Mouse (Mus musculus) heart, adult 2 months (tissue): ENCODE results near the gene Foxr1. TPM values are rescaled to one million over a fixed set of nuclear protein-coding genes. Genes with fewer than 3 reads are reported as not detected.
"Not testable (repeated sequence)": the region's sequence is repeated elsewhere in the genome, so short reads cannot be mapped to it uniquely, and the experiment has no call there.

ENCODE experiments used
- DNase-seq, 2 experiments: peaks; one replicate each; pipeline ENCODE4 v3.0.0; 2021
- H3K27ac ChIP-seq: fragments of 200-600 bp; 2 replicates; pipeline ENCODE4 v1.8.1; 2022
- H3K27me3 ChIP-seq: fragments of 200-500 bp; 2 replicates; pipeline ENCODE4 v1.6.1; 2012; ENCODE audit warnings: mild to moderate bottlenecking, low read length, inconsistent platforms, mixed read lengths; ENCODE audit not compliant: control insufficient read depth, insufficient read depth
- H3K36me3 ChIP-seq: fragments of 200-500 bp; 2 replicates; pipeline ENCODE4 v1.6.1; 2012; ENCODE audit warnings: low read length, inconsistent platforms; ENCODE audit not compliant: control insufficient read depth, insufficient read depth
- H3K4me1 ChIP-seq: fragments of 200-500 bp; 2 replicates; pipeline ENCODE4 v1.6.1; 2011; ENCODE audit warnings: low read length; ENCODE audit not compliant: control insufficient read depth, insufficient read depth
- H3K4me3 ChIP-seq: fragments of 200-600 bp; 2 replicates; pipeline ENCODE4 v1.8.1; 2022
- H3K79me2 ChIP-seq: fragments of 200-500 bp; replicated peaks from 2 replicates; pipeline ENCODE4 v1.6.1; 2012; ENCODE audit warnings: mild to moderate bottlenecking, inconsistent platforms, low read length, moderate library complexity, mixed read lengths; ENCODE audit not compliant: control insufficient read depth, insufficient read depth
- H3K9ac ChIP-seq: fragments of 200-500 bp; 2 replicates; pipeline ENCODE4 v1.6.1; 2012; ENCODE audit warnings: low read depth, mild to moderate bottlenecking, control low read depth, inconsistent platforms, low read length, mixed read lengths
- CTCF ChIP-seq: fragments of 200-600 bp; IDR thresholded peaks from 2 replicates; pipeline ENCODE4 v1.8.1; 2022; ENCODE audit warnings: antibody characterized with exemption, mild to moderate bottlenecking, moderate library complexity
- EP300 ChIP-seq: fragments of 200-500 bp; IDR thresholded peaks from 2 replicates; pipeline ENCODE4 v1.6.1; 2011; ENCODE audit warnings: low read depth, low read length, control low read depth; ENCODE audit not compliant: insufficient read depth
- POLR2A ChIP-seq: fragments of 200-500 bp; IDR thresholded peaks from 2 replicates; pipeline ENCODE4 v1.6.1; 2011; ENCODE audit warnings: mild to moderate bottlenecking, low read depth, low read length, control low read depth; ENCODE audit not compliant: insufficient read depth
- WGBS: fragments of 180-500 bp; shearing (Covaris S2); methylation state at CpG from one replicate; pipeline ENCODE4 v1.1.7; 2018; 5-methylcytosine and 5-hydroxymethylcytosine counted together
- intact Hi-C: fragments of 180-260 bp; cut with DNase I; formaldehyde crosslinking; loops from one replicate; pipeline ENCODE4 v1.15.1; 2025
- polyA plus RNA-seq: library from polyadenylated mRNA; depleted of rRNA; stranded (reverse); fragments of >200 nt; gene quantifications from 2 replicates; pipeline ENCODE4 v1.2.3, GENCODE M21; 2012
- total RNA-seq, 2 experiments: library from RNA; stranded (reverse); gene quantifications; 2 replicates each; pipeline ENCODE4 v1.2.3; 2021

The Foxr1 gene
- total and polyA plus RNA-seq, 3 experiments: not detected

- Histone ChIP-seq H3K4me3 (peak overlapping the region; percentile 86), H3K4me1 (peaks cover 3% of the 10 kb centered on the region), H3K27me3 (no peaks in the 10 kb centered on the region), H3K9ac (peak overlapping the region; percentile 78), H3K79me2 (no peaks in the 10 kb centered on the region), H3K27ac (peak overlapping the region; percentile 88), H3K36me3 (no peaks in the 10 kb centered on the region; the same call in none of the 2 replicates)
- WGBS: 6% methylated on average over 26 of the region's 26 CpGs
- TF ChIP-seq EP300 (no peak), CTCF (no peak), POLR2A (no peak)
- intact Hi-C loops: no loop called here
- DNase-seq: no peak
Observed at GRCm38 (mm10) chr9:44417156-44417891, 23.6 kb downstream of the Foxr1 start.

GRCm38 (mm10) chr9:44412781-44413180 lies 28.2 kb downstream of the Foxr1 start:
- TF ChIP-seq POLR2A (no peak), EP300 (no peak), CTCF (no peak)
- WGBS: 77% methylated on average over 2 of the region's 2 CpGs
- no peak for DNase-seq
- H3K4me3 ChIP-seq: no peak overlapping the region
- H3K27ac ChIP-seq: no peak overlapping the region
- peaks cover 12% of the 10 kb centered on the region for H3K36me3 ChIP-seq
- peaks cover 3% of the 10 kb centered on the region for H3K4me1 ChIP-seq
- no peaks in the 10 kb centered on the region for H3K79me2 ChIP-seq
- no peak overlapping the region for H3K9ac ChIP-seq
- no peaks in the 10 kb centered on the region for H3K27me3 ChIP-seq
- intact Hi-C loops: no loop called here

- TF ChIP-seq CTCF (no peak), POLR2A (no peak)
- H3K36me3 ChIP-seq: peaks cover 12% of the 10 kb centered on the region
- intact Hi-C loops: no loop called here
Observed at GRCm38 (mm10) chr9:44412306-44412705, 28.6 kb downstream of the Foxr1 start.

GRCm38 (mm10) chr9:44411601-44412130 lies 29.3 kb downstream of the Foxr1 start:
- no peak overlapping the region for H3K4me3 ChIP-seq
- intact Hi-C loops: no loop called here
- no peak overlapping the region for H3K9ac ChIP-seq
- H3K4me1 ChIP-seq: no peaks in the 10 kb centered on the region
- H3K36me3 ChIP-seq: peaks cover 12% of the 10 kb centered on the region
- no peak for DNase-seq
- no peak overlapping the region for H3K27ac ChIP-seq
- TF ChIP-seq EP300 (no peak), POLR2A (0 out of 2 replicates have a peak, but pooled peaks have one; percentile 9)
- no peaks in the 10 kb centered on the region for H3K79me2 ChIP-seq
- H3K27me3 ChIP-seq: no peaks in the 10 kb centered on the region
- 86% methylated on average over 1 of the region's 1 CpGs for WGBS

More at GRCm38 (mm10) chr9:44412306-44412705, 28.6 kb downstream of the Foxr1 start:
- H3K27ac ChIP-seq: no peak overlapping the region
- H3K27me3 ChIP-seq: no peaks in the 10 kb centered on the region
- no peak overlapping the region for H3K4me3 ChIP-seq
- no peaks in the 10 kb centered on the region for H3K79me2 ChIP-seq
- no peak for DNase-seq
- H3K9ac ChIP-seq: no peak overlapping the region
- H3K4me1 ChIP-seq: peaks cover 1% of the 10 kb centered on the region
- WGBS: 74% methylated on average over 4 of the region's 4 CpGs

- Histone ChIP-seq H3K27ac (no peak overlapping the region), H3K4me3 (no peak overlapping the region), H3K79me2 (no peaks in the 10 kb centered on the region), H3K36me3 (peaks cover 12% of the 10 kb centered on the region), H3K9ac (no peak overlapping the region), H3K4me1 (peaks cover 1% of the 10 kb centered on the region; the same call in 1 of the 2 replicates), H3K27me3 (no peaks in the 10 kb centered on the region)
- intact Hi-C loops: no loop called here
- TF ChIP-seq POLR2A (no peak), CTCF (no peak), EP300 (no peak)
- WGBS: 78% methylated on average over 2 of the region's 2 CpGs
- DNase-seq: no peak
Observed at GRCm38 (mm10) chr9:44410647-44411336, 30.1 kb downstream of the Foxr1 start.

- H3K9ac ChIP-seq, H3K27ac ChIP-seq, H3K27me3 ChIP-seq, H3K4me1 ChIP-seq, DNase-seq, intact Hi-C loops, H3K79me2 ChIP-seq: not testable (repeated sequence)
- whole genome bisulfite sequencing: 72% methylated on average over 9 of the region's 9 CpGs
- Histone ChIP-seq H3K4me3 (peak overlapping the region; percentile 79; the same call in 1 of the 2 replicates), H3K36me3 (peaks cover 12% of the 10 kb centered on the region)
Observed at GRCm38 (mm10) chr9:44408693-44409092, 32.2 kb downstream of the Foxr1 start.
